Mouse (Mus musculus) embryo, embryonic 10 days (tissue): Measurements from ENCODE around the gene Prpf18.

Experiments
- DNase-seq: peaks from one replicate; pipeline ENCODE4 v3.0.0-alpha.2; 2015; ENCODE audit warnings: low spot score

Gene Prpf18

GRCm38 (mm10) chr2:4574251-4574650 lies 77.7 kb downstream of the Prpf18 start:
- no peak for DNase-seq

- DNase-seq: no peak
Observed at GRCm38 (mm10) chr2:4573386-4573785, 78.5 kb downstream of the Prpf18 start.

GRCm38 (mm10) chr2:4572498-4573263 lies 79.2 kb downstream of the Prpf18 start:
- DNase-seq: no peak
